Mouse (Mus musculus): Measurements from ENCODE around the gene Gm7945.
"Not testable (repeated sequence)": the region's sequence is repeated elsewhere in the genome, so short reads cannot be mapped to it uniquely, and the experiment has no call there.

The Gm7945 gene

DNA sequence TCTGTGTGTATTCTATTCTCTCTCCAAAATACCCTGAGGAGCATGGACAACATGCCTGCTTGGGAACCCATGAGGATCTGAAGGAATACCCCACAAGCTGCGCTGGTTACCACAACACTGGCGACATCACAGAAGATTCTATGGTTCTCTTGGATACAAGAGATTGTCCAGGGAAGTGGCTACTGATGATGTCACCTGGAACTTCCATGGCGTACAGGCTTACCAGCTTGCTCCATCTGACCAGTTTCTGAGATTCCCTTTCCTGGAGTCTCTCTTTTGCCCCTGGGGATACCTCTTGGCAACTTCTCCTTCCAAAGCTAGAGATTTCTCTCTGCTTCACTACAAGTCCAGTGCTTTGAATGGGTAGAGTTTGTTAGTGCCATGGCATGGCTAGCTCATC, at the start of gene Gm7945:
Gm7945 (minus strand) TSS at position 101 of the 400 bp plus-strand sequence.
- DNase-seq (ENCODE audit: low spot score in 2 of 2), result not testable (repeated sequence)

DNA sequence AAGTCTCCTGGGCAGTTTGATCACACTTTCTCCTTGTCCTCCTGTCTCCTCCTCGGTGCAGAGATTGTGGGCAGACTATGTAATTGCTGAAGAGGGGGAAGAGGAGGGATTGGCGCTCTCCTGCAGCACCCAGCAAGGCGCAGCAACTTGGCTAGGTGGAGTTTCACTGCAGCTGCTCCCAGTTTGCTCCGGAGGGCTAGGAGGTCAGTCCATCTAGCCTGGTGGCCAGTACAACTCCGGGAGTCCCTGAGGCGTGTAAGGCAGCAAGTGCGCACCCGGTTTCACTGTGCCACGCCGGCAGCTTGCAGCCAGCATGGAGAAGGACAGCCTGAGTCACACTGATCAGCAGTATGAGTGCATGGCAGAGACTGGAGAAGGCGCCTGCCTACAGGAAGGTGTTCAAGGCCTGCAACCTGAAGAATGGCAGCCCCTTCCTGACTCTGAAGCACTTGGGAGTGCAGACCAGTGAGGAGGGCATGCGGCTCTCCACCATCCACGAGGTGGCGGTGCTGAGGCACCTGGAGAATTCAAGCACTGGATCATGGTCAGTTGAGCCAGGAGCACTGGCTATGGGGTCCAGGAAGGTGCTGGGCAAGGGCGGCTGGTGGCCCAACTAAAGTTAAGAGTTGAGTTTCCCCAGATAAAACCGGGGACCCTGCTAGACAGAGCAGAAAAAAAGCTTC, 39.4 kb upstream of the Gm7945 start:
- not testable (repeated sequence) for DNase-seq (ENCODE audit: low spot score in 2 of 2)

DNA sequence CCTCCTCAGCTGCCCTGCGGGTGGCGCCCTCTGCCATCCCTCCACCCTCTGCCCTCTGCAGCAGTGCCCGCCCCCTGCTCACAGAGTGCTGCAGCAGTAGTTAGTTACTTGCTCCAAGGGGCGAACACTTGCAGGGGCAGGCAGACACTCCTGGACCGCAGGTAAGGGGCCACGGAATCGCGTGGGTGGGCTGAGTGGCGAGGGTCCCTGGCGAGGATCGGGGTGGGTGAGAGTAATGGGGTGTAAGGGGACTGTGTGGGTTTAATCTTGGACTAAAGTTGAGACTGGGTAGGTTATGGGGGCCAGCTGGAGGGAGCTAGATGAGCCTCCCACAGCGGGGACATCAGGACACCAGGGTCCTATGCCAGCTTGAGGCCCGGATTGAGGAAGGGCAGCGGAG, 38.5 kb upstream of the Gm7945 start:
- not testable (repeated sequence) for DNase-seq (ENCODE audit: low spot score in 2 of 2)

DNA sequence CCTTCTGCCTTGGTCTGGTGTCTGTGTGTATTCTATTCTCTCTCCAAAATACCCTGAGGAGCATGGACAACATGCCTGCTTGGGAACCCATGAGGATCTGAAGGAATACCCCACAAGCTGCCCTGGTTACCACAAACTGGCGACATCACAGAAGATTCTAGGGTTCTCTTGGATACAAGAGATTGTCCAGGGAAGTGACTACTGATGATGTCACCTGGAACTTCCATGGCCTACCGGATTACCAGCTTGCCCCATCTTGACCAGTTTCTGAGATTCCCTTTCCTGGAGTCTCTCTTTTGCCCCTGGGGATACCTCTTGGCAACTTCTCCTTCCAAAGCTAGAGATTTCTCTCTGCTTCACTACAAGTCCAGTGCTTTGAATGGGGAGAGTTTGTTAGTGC, 22.0 kb upstream of the Gm7945 start, which contains the start of gene Gm6482:
Gm6482 (minus strand) TSS at position 101 of the 400 bp plus-strand sequence.
- DNase-seq (ENCODE audit: low spot score in 2 of 2), result not testable (repeated sequence)

DNA sequence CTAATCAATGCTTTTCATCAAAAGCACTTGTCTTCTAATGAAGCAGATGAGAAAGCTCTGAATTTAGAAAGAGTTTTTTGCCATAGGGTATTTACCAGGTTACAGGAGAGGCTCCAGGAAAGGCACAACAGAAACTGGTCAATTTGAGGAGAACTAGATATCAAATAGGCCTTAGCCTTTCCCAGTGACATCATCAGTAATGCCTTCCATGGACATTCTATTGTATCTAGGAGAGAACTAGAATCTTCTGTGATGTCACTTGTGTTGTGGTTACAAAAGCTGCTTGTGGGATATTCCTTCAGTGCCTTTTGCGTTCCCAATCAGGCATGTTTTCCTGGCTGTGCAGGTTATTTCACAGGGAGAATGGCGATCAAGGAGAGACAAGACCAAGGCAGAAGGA, 37.9 kb downstream of the Gm7945 start, which contains the start of gene Gm5798:
Gm5798 (plus strand) TSS at position 301 of the 400 bp plus-strand sequence.
- not testable (repeated sequence) for DNase-seq (ENCODE audit: low spot score in 2 of 2)
